ENCODE assay signal across 13 mouse cellular contexts in genomic region chr14:79529581-79530554, GRCm38 (mm10). TPM values are rescaled to one million over a fixed set of nuclear protein-coding genes. Genes with fewer than 3 reads are reported as not detected.
DNase-seq lines count a peak whose midpoint lies in the region; ATAC-seq and TF ChIP-seq lines count a peak whose summit lies in the region.
"Had no signal": no experiment of that assay in that cellular context is flagged by ENCODE, and none has a peak within 500 bp of the region (broad histone marks: within the 10 kb centered on the region; RNA-seq: fewer than 3 reads in every experiment).

No protein-coding gene starts in this region.

- peak overlapping the region; percentile 70 for H3K4me2 ChIP-seq in liver, embryonic 14.5 days (ENCODE audit: low read depth)
- no peak overlapping the region for H3K4me2 ChIP-seq in forebrain, embryonic 16.5 days (ENCODE audit: low read length)
- H3K4me2 ChIP-seq in kidney, embryonic 16.5 days (replicated peaks; ENCODE audit: low read depth, low read length), result no peak overlapping the region
- H3K4me2 ChIP-seq: embryonic facial prominence, embryonic 12.5 days; hindbrain, embryonic 15.5 days; limb, embryonic 15.5 days had no signal

- H3K27me3 ChIP-seq in liver, embryonic 14.5 days (ENCODE audit: control insufficient read depth, insufficient read depth, low read length), result no peaks in the 10 kb centered on the region
- no peaks in the 10 kb centered on the region for H3K27me3 ChIP-seq in forebrain, embryonic 16.5 days (replicated peaks; ENCODE audit: control insufficient read depth, insufficient read depth, low read length)
- H3K27me3 ChIP-seq in kidney, embryonic 16.5 days (ENCODE audit: insufficient read depth, low read length), result no peaks in the 10 kb centered on the region
- H3K27me3 ChIP-seq: embryonic facial prominence, embryonic 12.5 days; hindbrain, embryonic 15.5 days; limb, embryonic 15.5 days; Patski had no signal

- H3K27ac ChIP-seq in bone marrow macrophage, adult 2 months (ENCODE audit: insufficient read depth, low read depth, low read length), result 0 out of 2 replicates have a peak overlapping the region, but pooled peaks have one; percentile 18
- H3K27ac ChIP-seq in liver, embryonic 14.5 days, result peak overlapping the region; percentile 94
- no peak overlapping the region for H3K27ac ChIP-seq in forebrain, embryonic 16.5 days (ENCODE audit: low read length)
- H3K27ac ChIP-seq in kidney, embryonic 16.5 days (ENCODE audit: low read length), result no peak overlapping the region
- H3K27ac ChIP-seq: embryonic facial prominence, embryonic 12.5 days; hindbrain, embryonic 15.5 days; limb, embryonic 15.5 days had no signal

- H3K36me3 ChIP-seq in liver, embryonic 14.5 days (replicated peaks; ENCODE audit: control insufficient read depth, insufficient read depth, low read depth), result no peaks in the 10 kb centered on the region
- no peaks in the 10 kb centered on the region for H3K36me3 ChIP-seq in forebrain, embryonic 16.5 days (ENCODE audit: control insufficient read depth, insufficient read depth)
- no peaks in the 10 kb centered on the region for H3K36me3 ChIP-seq in kidney, embryonic 16.5 days (ENCODE audit: insufficient read depth, low read length)
- H3K36me3 ChIP-seq: embryonic facial prominence, embryonic 12.5 days; hindbrain, embryonic 15.5 days; limb, embryonic 15.5 days had no signal

- H3K9me3 ChIP-seq in liver, embryonic 14.5 days (ENCODE audit: control insufficient read depth, low read length), result no peaks in the 10 kb centered on the region
- no peaks in the 10 kb centered on the region for H3K9me3 ChIP-seq in forebrain, embryonic 16.5 days (ENCODE audit: control insufficient read depth, low read length)
- H3K9me3 ChIP-seq in kidney, embryonic 16.5 days (ENCODE audit: low read length), result no peaks in the 10 kb centered on the region
- H3K9me3 ChIP-seq: embryonic facial prominence, embryonic 12.5 days; hindbrain, embryonic 15.5 days; limb, embryonic 15.5 days had no signal

- peak; percentile 96 for ATAC-seq in liver, embryonic 14.5 days (ENCODE audit: insufficient read depth)
- no peak for ATAC-seq in forebrain, embryonic 16.5 days
- ATAC-seq in kidney, embryonic 16.5 days (ENCODE audit: low FRiP score, low TSS enrichment), result no peak
- ATAC-seq: midbrain, embryonic 16.5 days; Patski had no signal

- H3K9ac ChIP-seq in liver, embryonic 14.5 days (replicated peaks), result peak overlapping the region; percentile 55
- no peak overlapping the region for H3K9ac ChIP-seq in forebrain, embryonic 16.5 days (replicated peaks; ENCODE audit: low read depth, low read length)
- H3K9ac ChIP-seq in kidney, embryonic 16.5 days (replicated peaks; ENCODE audit: low read length), result no peak overlapping the region
- H3K9ac ChIP-seq: embryonic facial prominence, embryonic 12.5 days; hindbrain, embryonic 15.5 days; limb, embryonic 15.5 days had no signal

- peak; percentile 79 for TF ChIP-seq EP300 in liver, embryonic 14.5 days (IDR thresholded peaks at IDR 0.05; ENCODE audit: low read depth)

- no peak overlapping the region for H3K4me3 ChIP-seq in bone marrow macrophage, adult 2 months (ENCODE audit: insufficient read depth, low read length)
- H3K4me3 ChIP-seq in liver, embryonic 14.5 days (ENCODE audit: insufficient read depth in 1 of 2, low read depth in 2 of 2, low read length in 2 of 2), result peak overlapping the region in 1 of 2 experiments; percentile 30; a peak in 2 of 4 replicates
- H3K4me3 ChIP-seq in forebrain, embryonic 16.5 days (replicated peaks; ENCODE audit: low read length), result no peak overlapping the region
- no peak overlapping the region for H3K4me3 ChIP-seq in kidney, embryonic 16.5 days (ENCODE audit: low read length)
- H3K4me3 ChIP-seq: embryonic facial prominence, embryonic 12.5 days; hindbrain, embryonic 15.5 days; limb, embryonic 15.5 days had no signal

- no peak for TF ChIP-seq POLR2A in bone marrow macrophage, adult 2 months (IDR thresholded peaks at IDR 0.05; ENCODE audit: borderline replicate concordance, low read depth, low read length)

- TF ChIP-seq CTCF in bone marrow macrophage, adult 2 months (IDR thresholded peaks at IDR 0.05; ENCODE audit: low read depth, low read length), result no peak
- TF ChIP-seq CTCF in liver, embryonic 14.5 days (IDR thresholded peaks at IDR 0.05; ENCODE audit: low read depth), result peak; percentile 39

- H3K4me1 ChIP-seq in bone marrow macrophage, adult 2 months (ENCODE audit: control insufficient read depth, insufficient read depth, low read length), result peaks cover 42% of the 10 kb centered on the region
- H3K4me1 ChIP-seq in liver, embryonic 14.5 days (replicated peaks; ENCODE audit: control insufficient read depth in 2 of 2, insufficient read depth in 2 of 2, low read length in 1 of 2), result peaks cover 52 to 63% of the 10 kb centered on the region in 2 experiments
- no peaks in the 10 kb centered on the region for H3K4me1 ChIP-seq in forebrain, embryonic 16.5 days (replicated peaks; ENCODE audit: control insufficient read depth, insufficient read depth, low read length)
- H3K4me1 ChIP-seq in kidney, embryonic 16.5 days (ENCODE audit: insufficient read depth, low read length), result 0 out of 2 replicates have a peak, but pooled peaks cover 2% of the 10 kb centered on the region
- H3K4me1 ChIP-seq: embryonic facial prominence, embryonic 12.5 days; hindbrain, embryonic 15.5 days; limb, embryonic 15.5 days had no signal

- WGBS in liver, embryonic 14.5 days (ENCODE audit: insufficient replicate concordance), result 27% methylated on average over 10 of the region's 10 CpGs
- WGBS in forebrain, embryonic 16.5 days, result 87% methylated on average over 10 of the region's 10 CpGs
- WGBS in kidney, embryonic 16.5 days, result 76% methylated on average over 10 of the region's 10 CpGs

- DNase-seq in spleen, postnatal 36 days (ENCODE audit: low spot score in 2 of 2), result peak; percentile 65 to 67
- DNase-seq in spleen, postnatal 14 days (ENCODE audit: low spot score in 2 of 2), result no peak
- peak; percentile 80 to 85 (median 84) for DNase-seq in liver, embryonic 14.5 days (ENCODE audit: low read depth in 3 of 3, low spot score in 3 of 3)
- DNase-seq in thymus, postnatal 25 days, result peak; percentile 50
- DNase-seq in left cerebral cortex, adult 9 months (ENCODE audit: low spot score in 2 of 2), result no peak

RNA-seq across cellular contexts. Expression of gene Wbp4, which starts 48.5 kb away (rescaled TPM):
- polyA plus RNA-seq in bone marrow macrophage, adult 2 months (2012; ENCODE audit: insufficient read depth, insufficient read length, missing spikeins), result 41.3 and 55.2 TPM in 2 replicates
- polyA plus RNA-seq in liver, embryonic 14.5 days (2012; rRNA removed), result 3.1 and 6.2 TPM in 2 replicates
- polyA plus RNA-seq in liver, embryonic 14.5 days (2014; fragmentation: Nextera tagmentation; extraction: Ambion mirVana), result 14.2 and 16.8 TPM in 2 replicates
- 42.2 and 42.5 TPM in 2 replicates for polyA plus RNA-seq in forebrain, embryonic 16.5 days (2015; fragmentation: Nextera tagmentation; extraction: Ambion mirVana)
- polyA plus RNA-seq in kidney, embryonic 16.5 days (2015; fragmentation: Nextera tagmentation; extraction: Ambion mirVana), result 37.0 and 39.1 TPM in 2 replicates

RNA-seq across cellular contexts. Expression of gene Elf1, which starts 48.9 kb away (rescaled TPM):
- 69.9 and 74.0 TPM in 2 replicates for polyA plus RNA-seq in bone marrow macrophage, adult 2 months (2012; ENCODE audit: insufficient read depth, insufficient read length, missing spikeins)
- 6.0 and 9.3 TPM in 2 replicates for polyA plus RNA-seq in liver, embryonic 14.5 days (2012; rRNA removed)
- 8.7 and 9.9 TPM in 2 replicates for polyA plus RNA-seq in liver, embryonic 14.5 days (2014; fragmentation: Nextera tagmentation; extraction: Ambion mirVana)
- 2.7 and 3.3 TPM in 2 replicates for polyA plus RNA-seq in forebrain, embryonic 16.5 days (2015; fragmentation: Nextera tagmentation; extraction: Ambion mirVana)
- polyA plus RNA-seq in kidney, embryonic 16.5 days (2015; fragmentation: Nextera tagmentation; extraction: Ambion mirVana), result 10.2 and 10.3 TPM in 2 replicates

RNA-seq across cellular contexts. Expression of gene Sugt1, which starts 57.6 kb away (rescaled TPM):
- polyA plus RNA-seq in bone marrow macrophage, adult 2 months (2012; ENCODE audit: insufficient read depth, insufficient read length, missing spikeins), result 179 and 188 TPM in 2 replicates
- 3.0 and 15.2 TPM in 2 replicates for polyA plus RNA-seq in liver, embryonic 14.5 days (2012; rRNA removed)
- 44.7 and 48.5 TPM in 2 replicates for polyA plus RNA-seq in liver, embryonic 14.5 days (2014; fragmentation: Nextera tagmentation; extraction: Ambion mirVana)
- 107 and 112 TPM in 2 replicates for polyA plus RNA-seq in forebrain, embryonic 16.5 days (2015; fragmentation: Nextera tagmentation; extraction: Ambion mirVana)
- 114 and 118 TPM in 2 replicates for polyA plus RNA-seq in kidney, embryonic 16.5 days (2015; fragmentation: Nextera tagmentation; extraction: Ambion mirVana)

Comparison
In these comparisons a context has a peak if more than half of its experiments do, and no peak if none do; other contexts are left out.
1. DNase-seq: peak in spleen, postnatal 36 days (2 of 2), liver, embryonic 14.5 days (3 of 3) and thymus, postnatal 25 days (single experiment); none in spleen, postnatal 14 days (0 of 2) and left cerebral cortex, adult 9 months (0 of 2).
2. H3K27ac ChIP-seq: peak in bone marrow macrophage, adult 2 months (single experiment) and liver, embryonic 14.5 days (single experiment); none in forebrain, embryonic 16.5 days (single experiment) and kidney, embryonic 16.5 days (single experiment).